Mouse (Mus musculus) CH12.LX (cell line): Measurements from ENCODE around the gene Hsf5. TPM values are rescaled to one million over a fixed set of nuclear protein-coding genes. Genes with fewer than 3 reads are reported as not detected.

ENCODE experiments used
- DNase-seq: peaks from one replicate; pipeline ENCODE4 v3.0.0-alpha.2; 2013; ENCODE audit errors: extremely low read depth
- H3K27ac ChIP-seq: 2 replicates; pipeline ENCODE4 v1.5.1; 2012; ENCODE audit warnings: low read depth, mild to moderate bottlenecking, control low read depth, moderate library complexity; ENCODE audit not compliant: insufficient read depth
- H3K27me3 ChIP-seq: replicated peaks from 2 replicates; pipeline ENCODE3; 2012; ENCODE audit warnings: inconsistent platforms
- H3K36me3 ChIP-seq, 2 experiments: replicated peaks in 1 of 2; 2 replicates each; pipeline versions ENCODE3 to v1.6.1; 2012; ENCODE audit warnings: inconsistent platforms in 1 of 2, low read length in 1 of 2, mild to moderate bottlenecking in 1 of 2, mixed read lengths in 1 of 2, moderate library complexity in 1 of 2; ENCODE audit not compliant: control insufficient read depth in 1 of 2, insufficient read depth in 1 of 2
- H3K4me1 ChIP-seq, 2 experiments: 2 replicates each; pipeline ENCODE4 v1.6.1; 2012; ENCODE audit warnings: inconsistent platforms in 1 of 2, moderate library complexity in 1 of 2; ENCODE audit not compliant: insufficient read depth in 2 of 2, control insufficient read depth in 1 of 2
- H3K4me2 ChIP-seq: 2 replicates; pipeline ENCODE4 v1.6.1; 2012; ENCODE audit warnings: low read depth, mild to moderate bottlenecking, control low read depth; ENCODE audit not compliant: poor library complexity, insufficient read depth, severe bottlenecking
- H3K4me3 ChIP-seq, 3 experiments: fragments of 150-350 bp in 1 of 3; sonication (generic) in 1 of 3; replicated peaks in 1 of 3; 2 replicates each; pipeline versions ENCODE3 to v1.5.1; 2011 to 2012; ENCODE audit warnings: low read depth in 2 of 3, low read length in 2 of 3, mild to moderate bottlenecking in 2 of 3, moderate library complexity in 2 of 3, control low read depth in 1 of 3, improper control_type of control experiment in 1 of 3, inconsistent platforms in 1 of 3, mixed read lengths in 1 of 3; ENCODE audit not compliant: poor library complexity in 1 of 3
- H3K79me2 ChIP-seq: replicated peaks from 2 replicates; pipeline ENCODE4 v1.6.1; 2012; ENCODE audit warnings: mild to moderate bottlenecking, moderate library complexity; ENCODE audit not compliant: control insufficient read depth, poor library complexity, insufficient read depth, severe bottlenecking; ENCODE audit errors: extremely low read depth
- H3K9ac ChIP-seq: 2 replicates; pipeline ENCODE4 v1.6.1; 2012; ENCODE audit warnings: low read depth, mild to moderate bottlenecking, control low read depth, moderate library complexity; ENCODE audit not compliant: insufficient read depth
- H3K9me3 ChIP-seq: replicated peaks from 2 replicates; pipeline ENCODE3; 2012; ENCODE audit warnings: low read length, inconsistent platforms, mixed read lengths
- CHD2 ChIP-seq: IDR thresholded peaks from 2 replicates; pipeline ENCODE4 v1.6.1; 2011; ENCODE audit warnings: low read length, improper control_type of control experiment
- E2F4 ChIP-seq: IDR thresholded peaks from 2 replicates; pipeline ENCODE4 v1.6.1; 2011; ENCODE audit warnings: low read depth, low read length, improper control_type of control experiment; ENCODE audit not compliant: insufficient replicate concordance
- JUN ChIP-seq: IDR thresholded peaks from 2 replicates; pipeline ENCODE4 v1.6.1; 2011; ENCODE audit warnings: low read depth, mild to moderate bottlenecking, low read length, improper control_type of control experiment, moderate library complexity; ENCODE audit not compliant: insufficient read depth
- SIN3A ChIP-seq: IDR thresholded peaks from 2 replicates; pipeline ENCODE4 v1.6.1; 2012; ENCODE audit warnings: low read length, improper control_type of control experiment, inconsistent platforms
- ZKSCAN1 ChIP-seq: IDR thresholded peaks from 2 replicates; pipeline ENCODE4 v1.6.1; 2012; ENCODE audit warnings: low read depth, inconsistent platforms, low read length, improper control_type of control experiment, borderline replicate concordance
- dilution Hi-C: fragments of 300-500 bp; cut with MboI; formaldehyde crosslinking; loops from 2 replicates; pipeline ENCODE4 v1.14.3; 2020; ENCODE audit warnings: low sequenced_read_pairs; ENCODE audit not compliant: extremely low pct_unique_long_range_greater_than_20kb, extremely low pct_ligation_motif_present
- in situ Hi-C: fragments of 300-500 bp; cut with MboI; formaldehyde crosslinking; loops from 3 replicates; pipeline ENCODE4 v1.14.3; 2019; ENCODE audit warnings: low sequenced_read_pairs, low pct_ligation_motif_present, low pct_unique_long_range_greater_than_20kb, mixed read lengths
- polyA plus RNA-seq: library from polyadenylated mRNA; unstranded; fragments of >175 nt; gene quantifications from 2 replicates; pipeline ENCODE4 v1.2.1, GENCODE M21; 2012; ENCODE audit warnings: low read depth; ENCODE audit not compliant: insufficient read length
- total RNA-seq, 2 experiments: library from RNA; depleted of rRNA; stranded (reverse); fragments of 300-350 nt in 1 of 2; fragments of >200 nt in 1 of 2; gene quantifications; 2 replicates each; pipeline ENCODE4 v1.2.3; 2012 to 2014

Gene Hsf5
- total and polyA plus RNA-seq, 3 experiments = 0.04 TPM; not detected in 2

DNA sequence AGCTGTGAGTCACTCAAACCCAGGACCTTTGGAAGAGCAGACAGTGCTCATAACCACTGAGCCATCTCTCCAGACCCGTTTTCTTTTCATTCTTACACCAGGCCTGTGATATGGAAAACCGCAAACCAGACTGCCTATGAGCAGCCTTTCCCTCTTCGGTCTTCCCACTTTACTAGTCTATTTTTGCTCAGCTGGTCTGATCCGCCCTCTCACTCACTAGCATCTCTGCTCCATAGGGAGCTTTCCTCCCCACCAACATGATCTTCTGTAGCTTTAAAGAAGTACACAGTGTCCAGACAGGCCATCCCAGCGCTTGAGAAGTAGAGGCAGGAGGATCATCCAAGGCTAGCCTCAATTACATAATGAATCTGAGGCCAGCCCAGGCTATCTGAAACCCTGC lies 92.0 kb downstream of the Hsf5 start:
- no peak for DNase-seq
- Histone ChIP-seq H3K79me2 (peaks cover 16% of the 10 kb centered on the region), H3K27me3 (no peaks in the 10 kb centered on the region), H3K4me2 (no peak overlapping the region), H3K27ac (no peak overlapping the region)
- in situ Hi-C loops = no loop called here
- no peak for TF ChIP-seq E2F4
- no peak for TF ChIP-seq CHD2
- no peak for TF ChIP-seq ZKSCAN1
- no peak for TF ChIP-seq SIN3A
- no peak for TF ChIP-seq JUN
- TF ChIP-seq, all 38 proteins: peak for 0
- dilution Hi-C loops = no loop called here
- H3K4me1 ChIP-seq = peaks cover 21 to 54% of the 10 kb centered on the region in 2 experiments
- H3K9ac ChIP-seq = no peak overlapping the region
- no peak overlapping the region for H3K4me3 ChIP-seq
- no peaks in the 10 kb centered on the region for H3K9me3 ChIP-seq
- H3K36me3 ChIP-seq = peaks cover 23 to 85% of the 10 kb centered on the region in 2 experiments

Other genes with a start within 250 kb of the Hsf5 start
- gene Rad51c, start 212.2 kb upstream of the Hsf5 start, total RNA-seq (2012; rRNA removed) = 5.3 and 6.8 TPM in 2 replicates
- 5.6 and 6.3 TPM in 2 replicates for gene Rad51c, start 212.2 kb upstream of the Hsf5 start, total RNA-seq (2014; rRNA removed)
- 4.8 and 6.1 TPM in 2 replicates for gene Rad51c, start 212.2 kb upstream of the Hsf5 start, polyA plus RNA-seq
- gene Tex14, start 212.1 kb upstream of the Hsf5 start, total RNA-seq (2012; rRNA removed) = 1.4 and 1.5 TPM in 2 replicates
- 1.4 and 2.1 TPM in 2 replicates for gene Tex14, start 212.1 kb upstream of the Hsf5 start, total RNA-seq (2014; rRNA removed)
- gene Tex14, start 212.1 kb upstream of the Hsf5 start, polyA plus RNA-seq = 1.3 and 1.6 TPM in 2 replicates
- gene Gm11492, start 50.5 kb upstream of the Hsf5 start, total RNA-seq (2012; rRNA removed) = not detected in 2 replicates
- gene Gm11492, start 50.5 kb upstream of the Hsf5 start, total RNA-seq (2014; rRNA removed) = not detected in 2 replicates
- gene Gm11492, start 50.5 kb upstream of the Hsf5 start, polyA plus RNA-seq = not detected in 2 replicates
- 1.5 and 1.7 TPM in 2 replicates for gene Sept4, start 48.3 kb upstream of the Hsf5 start, total RNA-seq (2012; rRNA removed)
- gene Sept4, start 48.3 kb upstream of the Hsf5 start, total RNA-seq (2014; rRNA removed) = 0.32 TPM in 1 of 2 replicates, not detected in the other
- gene Sept4, start 48.3 kb upstream of the Hsf5 start, polyA plus RNA-seq = 0.42 and 1.5 TPM in 2 replicates
- 29.4 and 40.5 TPM in 2 replicates for gene Mtmr4, start 25.0 kb upstream of the Hsf5 start, total RNA-seq (2012; rRNA removed)
- 27.2 and 29.5 TPM in 2 replicates for gene Mtmr4, start 25.0 kb upstream of the Hsf5 start, total RNA-seq (2014; rRNA removed)
- gene Mtmr4, start 25.0 kb upstream of the Hsf5 start, polyA plus RNA-seq = 31.7 and 32.9 TPM in 2 replicates
- gene Rnf43, start 45.6 kb downstream of the Hsf5 start, total RNA-seq (2012; rRNA removed) = 23.8 and 27.7 TPM in 2 replicates
- gene Rnf43, start 45.6 kb downstream of the Hsf5 start, total RNA-seq (2014; rRNA removed) = 10.7 and 12.2 TPM in 2 replicates
- 26.3 and 27.8 TPM in 2 replicates for gene Rnf43, start 45.6 kb downstream of the Hsf5 start, polyA plus RNA-seq
- 241 and 287 TPM in 2 replicates for gene Supt4a, start 120.4 kb downstream of the Hsf5 start, total RNA-seq (2012; rRNA removed)
- 251 and 256 TPM in 2 replicates for gene Supt4a, start 120.4 kb downstream of the Hsf5 start, total RNA-seq (2014; rRNA removed)
- 220 and 229 TPM in 2 replicates for gene Supt4a, start 120.4 kb downstream of the Hsf5 start, polyA plus RNA-seq
- 19.9 and 36.9 TPM in 2 replicates for gene Tspoap1, start 143.4 kb downstream of the Hsf5 start, total RNA-seq (2012; rRNA removed)
- 12.8 and 16.5 TPM in 2 replicates for gene Tspoap1, start 143.4 kb downstream of the Hsf5 start, total RNA-seq (2014; rRNA removed)
- gene Tspoap1, start 143.4 kb downstream of the Hsf5 start, polyA plus RNA-seq = 11.6 and 12.3 TPM in 2 replicates
- not detected in 2 replicates for gene Mpo, start 176.4 kb downstream of the Hsf5 start, total RNA-seq (2012; rRNA removed)
- not detected in 2 replicates for gene Mpo, start 176.4 kb downstream of the Hsf5 start, total RNA-seq (2014; rRNA removed)
- gene Mpo, start 176.4 kb downstream of the Hsf5 start, polyA plus RNA-seq = not detected in 2 replicates
- not detected in 2 replicates for gene Lpo, start 211.1 kb downstream of the Hsf5 start, total RNA-seq (2012; rRNA removed)
- gene Lpo, start 211.1 kb downstream of the Hsf5 start, total RNA-seq (2014; rRNA removed) = not detected in 2 replicates
- gene Lpo, start 211.1 kb downstream of the Hsf5 start, polyA plus RNA-seq = not detected in 2 replicates
- 17.9 and 24.4 TPM in 2 replicates for gene Mks1, start 236.1 kb downstream of the Hsf5 start, total RNA-seq (2012; rRNA removed)
- 16.9 and 20.4 TPM in 2 replicates for gene Mks1, start 236.1 kb downstream of the Hsf5 start, total RNA-seq (2014; rRNA removed)
- gene Mks1, start 236.1 kb downstream of the Hsf5 start, polyA plus RNA-seq = 26.3 and 27.7 TPM in 2 replicates